Mouse (Mus musculus) kidney, embryonic 15.5 days (tissue): Measurements from ENCODE around the gene Pkp2. TPM values are rescaled to one million over a fixed set of nuclear protein-coding genes. Genes with fewer than 3 reads are reported as not detected.
"Not testable (repeated sequence)": the region's sequence is repeated elsewhere in the genome, so short reads cannot be mapped to it uniquely, and the experiment has no call there.

ENCODE experiments used
- ATAC-seq: fragments of 200-750 bp; cut with Nextera tagmentation; replicated peaks from 2 replicates; pipeline ENCODE4 v1.8.0; 2017; ENCODE audit warnings: moderate TSS enrichment; ENCODE audit not compliant: low FRiP score
- H3K27ac ChIP-seq: fragments of 300-500 bp; sonication (generic); 2 replicates; pipeline ENCODE4 v1.5.1; 2015; ENCODE audit warnings: mild to moderate bottlenecking, inconsistent platforms
- H3K27me3 ChIP-seq: fragments of 300-500 bp; sonication (generic); 2 replicates; pipeline ENCODE4 v1.6.1; 2015; ENCODE audit warnings: inconsistent platforms
- H3K36me3 ChIP-seq: fragments of 300-500 bp; sonication (generic); 2 replicates; pipeline ENCODE4 v1.6.1; 2015; ENCODE audit warnings: inconsistent platforms
- H3K4me1 ChIP-seq: fragments of 300-500 bp; sonication (generic); 2 replicates; pipeline ENCODE4 v1.6.1; 2015; ENCODE audit warnings: inconsistent platforms
- H3K4me2 ChIP-seq: fragments of 300-500 bp; sonication (generic); 2 replicates; pipeline ENCODE4 v1.6.1; 2015; ENCODE audit warnings: moderate library complexity, mild to moderate bottlenecking, inconsistent platforms
- H3K4me3 ChIP-seq: fragments of 300-500 bp; sonication (generic); replicated peaks from 2 replicates; pipeline ENCODE4 v1.5.1; 2015; ENCODE audit warnings: mild to moderate bottlenecking, inconsistent platforms
- H3K9ac ChIP-seq: fragments of 300-500 bp; sonication (generic); 2 replicates; pipeline ENCODE4 v1.6.1; 2015; ENCODE audit warnings: mild to moderate bottlenecking, inconsistent platforms
- H3K9me3 ChIP-seq: fragments of 300-500 bp; sonication (generic); replicated peaks from 2 replicates; pipeline ENCODE4 v1.6.1; 2016; ENCODE audit warnings: inconsistent platforms
- WGBS: fragments of 180-500 bp; shearing (Covaris S2); methylation state at CpG from one replicate; pipeline ENCODE4 v1.1.7; 2015; ENCODE audit warnings: mixed read lengths; 5-methylcytosine and 5-hydroxymethylcytosine counted together
- polyA plus RNA-seq: library from polyadenylated mRNA; unstranded; fragments of >200 nt; fragmentation: Nextera tagmentation; extraction: Ambion mirVana; gene quantifications from 2 replicates; pipeline ENCODE4 v1.2.1, GENCODE M21; 2015

Pkp2 gene
- polyA plus RNA-seq, 1 experiment from 2014 or later = 10.1 TPM

DNA sequence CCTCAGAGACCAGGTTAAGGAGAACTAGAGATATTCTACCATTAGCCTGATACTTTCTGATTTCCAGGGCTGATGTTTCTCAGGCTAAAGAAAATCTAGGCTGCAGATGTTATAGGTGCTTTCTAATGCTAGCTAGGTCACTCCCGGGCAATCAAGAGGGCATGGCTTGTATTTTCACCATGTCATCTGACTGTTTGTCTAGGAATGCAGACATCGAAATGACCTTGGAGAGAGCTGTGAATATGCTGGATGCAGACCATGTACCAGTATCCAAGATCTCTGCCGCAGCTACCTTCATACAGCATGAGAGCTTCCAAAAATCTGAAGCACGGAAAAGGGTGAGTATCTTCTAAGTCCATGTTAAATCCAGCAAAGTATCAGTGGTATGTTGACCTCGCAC lies 17.3 kb downstream of the Pkp2 start:
- 0 out of 2 replicates have a peak, but pooled peaks cover 3% of the 10 kb centered on the region for H3K36me3 ChIP-seq
- 94% methylated on average over 5 of the region's 5 CpGs for WGBS
- H3K4me3 ChIP-seq = no peak overlapping the region
- no peaks in the 10 kb centered on the region for H3K4me1 ChIP-seq
- no peak overlapping the region for H3K27ac ChIP-seq
- no peaks in the 10 kb centered on the region for H3K9me3 ChIP-seq
- no peak overlapping the region for H3K9ac ChIP-seq
- no peak for ATAC-seq
- no peak overlapping the region for H3K4me2 ChIP-seq
- no peaks in the 10 kb centered on the region for H3K27me3 ChIP-seq

DNA sequence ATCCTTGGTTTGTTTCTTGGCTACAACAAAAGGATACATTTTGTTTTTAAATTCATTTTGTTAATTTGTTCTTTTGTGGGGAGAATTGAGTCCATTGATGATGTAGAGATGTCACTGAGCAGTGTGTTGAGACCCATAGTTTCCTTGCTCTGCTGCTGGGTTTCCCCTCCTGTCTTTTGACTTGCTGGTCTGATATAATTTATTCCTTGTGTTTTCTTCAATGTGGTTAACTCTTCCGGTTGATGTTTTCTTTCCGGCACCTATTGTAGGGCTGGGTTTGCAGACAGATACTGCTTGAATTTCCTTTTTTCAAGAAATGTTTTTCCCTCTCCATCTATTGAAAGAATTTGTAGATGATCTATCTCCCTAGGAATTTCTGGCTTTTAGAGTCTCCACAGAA lies 20.8 kb downstream of the Pkp2 start:
- no peak overlapping the region for H3K4me3 ChIP-seq
- H3K9ac ChIP-seq = no peak overlapping the region
- H3K9me3 ChIP-seq = no peaks in the 10 kb centered on the region
- H3K27me3 ChIP-seq = no peaks in the 10 kb centered on the region
- H3K4me2 ChIP-seq = no peak overlapping the region
- H3K36me3 ChIP-seq = 0 out of 2 replicates have a peak, but pooled peaks cover 3% of the 10 kb centered on the region
- no peaks in the 10 kb centered on the region for H3K4me1 ChIP-seq
- 76% methylated on average over 2 of the region's 2 CpGs for WGBS
- no peak for ATAC-seq
- H3K27ac ChIP-seq = no peak overlapping the region

DNA sequence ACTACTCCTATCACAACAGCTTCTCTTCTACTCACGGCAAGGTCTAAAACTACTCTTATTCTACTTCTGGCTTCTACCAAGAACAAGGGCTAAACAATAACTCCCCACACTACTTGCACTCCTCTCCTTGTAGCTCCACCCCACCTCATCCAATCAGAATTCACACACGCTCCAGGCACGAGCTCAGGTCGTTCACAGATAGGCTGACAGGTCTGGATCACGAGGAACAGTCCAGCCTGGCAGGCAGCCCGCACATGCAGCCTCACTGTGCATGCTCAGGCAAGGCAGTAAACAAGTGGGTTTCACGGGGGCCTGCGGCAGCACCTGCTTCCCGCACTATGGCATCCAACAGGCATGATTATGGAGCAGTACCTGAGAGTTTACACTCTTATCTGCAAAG lies 23.6 kb downstream of the Pkp2 start:
- H3K27me3 ChIP-seq, H3K4me2 ChIP-seq, H3K36me3 ChIP-seq, H3K4me1 ChIP-seq, H3K4me3 ChIP-seq, H3K27ac ChIP-seq, ATAC-seq, H3K9ac ChIP-seq, H3K9me3 ChIP-seq: not testable (repeated sequence)
- 89% methylated on average over 9 of the region's 9 CpGs for WGBS

DNA sequence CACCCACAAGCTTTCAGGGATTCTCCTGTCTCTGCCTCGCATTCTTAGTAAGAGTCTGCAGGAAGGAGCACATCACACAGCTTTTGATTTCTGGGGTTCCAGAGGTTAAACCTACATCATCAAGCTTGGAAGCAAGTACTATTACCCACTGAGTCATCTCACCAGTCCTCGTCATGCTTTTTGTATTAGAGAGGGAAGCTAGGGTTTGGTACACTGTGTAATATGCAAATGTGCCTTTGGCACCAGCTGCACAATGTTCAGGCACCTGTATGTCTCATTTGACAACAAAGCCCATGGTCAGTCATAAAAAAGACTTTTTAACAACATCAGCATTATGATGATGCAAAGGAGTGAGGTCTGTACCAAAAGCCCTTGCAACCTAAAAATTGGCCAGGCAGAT lies 25.2 kb downstream of the Pkp2 start:
- no peak overlapping the region for H3K27ac ChIP-seq
- no peaks in the 10 kb centered on the region for H3K9me3 ChIP-seq
- no peak overlapping the region for H3K4me3 ChIP-seq
- no peaks in the 10 kb centered on the region for H3K4me1 ChIP-seq
- no peaks in the 10 kb centered on the region for H3K36me3 ChIP-seq
- ATAC-seq = no peak
- 87% methylated on average over 2 of the region's 2 CpGs for WGBS
- H3K27me3 ChIP-seq = no peaks in the 10 kb centered on the region
- H3K9ac ChIP-seq = no peak overlapping the region
- no peak overlapping the region for H3K4me2 ChIP-seq

DNA sequence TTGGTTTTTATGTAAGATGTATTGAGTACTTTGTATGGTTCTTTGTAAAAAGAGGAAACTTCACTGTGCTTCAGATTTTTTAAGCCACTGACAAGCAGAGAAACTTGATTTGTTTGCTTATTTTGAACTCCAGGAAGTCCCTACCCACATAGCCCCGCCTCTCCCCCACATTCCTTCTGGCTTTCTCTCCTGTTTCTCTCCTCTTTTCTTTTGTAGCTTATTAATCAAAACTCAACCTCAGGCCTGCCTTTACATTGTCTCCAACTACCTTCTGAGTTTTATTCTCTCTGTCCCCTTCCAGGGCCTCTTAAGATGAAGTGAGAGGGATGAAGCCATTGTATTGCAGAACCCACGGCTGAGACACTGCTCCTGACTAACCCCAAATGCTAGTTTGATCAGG lies 31.6 kb downstream of the Pkp2 start:
- Histone ChIP-seq H3K27me3 (no peaks in the 10 kb centered on the region), H3K36me3 (no peaks in the 10 kb centered on the region), H3K9me3 (no peaks in the 10 kb centered on the region), H3K9ac (no peak overlapping the region), H3K27ac (0 out of 2 replicates have a peak overlapping the region, but pooled peaks have one; percentile 39), H3K4me2 (no peak overlapping the region), H3K4me3 (no peak overlapping the region), H3K4me1 (0 out of 2 replicates have a peak, but pooled peaks cover 5% of the 10 kb centered on the region)
- no peak for ATAC-seq
- 22% methylated on average over 2 of the region's 2 CpGs for WGBS

DNA sequence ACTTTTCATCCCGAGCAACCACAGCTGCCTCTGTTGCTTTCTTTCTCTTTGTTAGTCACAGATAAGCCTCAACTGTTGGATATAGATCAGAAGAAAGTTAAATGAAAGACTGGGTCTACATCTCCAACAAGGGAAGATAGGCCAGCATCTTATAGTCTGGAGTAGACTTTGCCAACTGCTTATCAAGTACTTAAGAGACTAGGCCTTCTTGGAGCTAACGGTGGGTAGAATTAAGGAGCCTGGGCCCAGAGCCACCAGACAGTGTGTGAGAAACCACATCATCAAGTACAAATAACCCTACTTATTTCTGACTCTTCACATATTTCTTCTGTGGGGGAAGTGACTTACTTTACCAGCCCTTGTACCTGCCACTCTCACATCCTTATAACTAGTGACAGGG lies 37.4 kb downstream of the Pkp2 start:
- H3K9ac ChIP-seq = no peak overlapping the region
- no peak overlapping the region for H3K4me2 ChIP-seq
- 68% methylated on average over 2 of the region's 2 CpGs for WGBS
- no peak for ATAC-seq
- no peaks in the 10 kb centered on the region for H3K27me3 ChIP-seq
- H3K9me3 ChIP-seq = no peaks in the 10 kb centered on the region
- H3K4me3 ChIP-seq = no peak overlapping the region
- peaks cover 7% of the 10 kb centered on the region; the same call in 1 of the 2 replicates for H3K4me1 ChIP-seq
- no peaks in the 10 kb centered on the region for H3K36me3 ChIP-seq
- no peak overlapping the region for H3K27ac ChIP-seq

DNA sequence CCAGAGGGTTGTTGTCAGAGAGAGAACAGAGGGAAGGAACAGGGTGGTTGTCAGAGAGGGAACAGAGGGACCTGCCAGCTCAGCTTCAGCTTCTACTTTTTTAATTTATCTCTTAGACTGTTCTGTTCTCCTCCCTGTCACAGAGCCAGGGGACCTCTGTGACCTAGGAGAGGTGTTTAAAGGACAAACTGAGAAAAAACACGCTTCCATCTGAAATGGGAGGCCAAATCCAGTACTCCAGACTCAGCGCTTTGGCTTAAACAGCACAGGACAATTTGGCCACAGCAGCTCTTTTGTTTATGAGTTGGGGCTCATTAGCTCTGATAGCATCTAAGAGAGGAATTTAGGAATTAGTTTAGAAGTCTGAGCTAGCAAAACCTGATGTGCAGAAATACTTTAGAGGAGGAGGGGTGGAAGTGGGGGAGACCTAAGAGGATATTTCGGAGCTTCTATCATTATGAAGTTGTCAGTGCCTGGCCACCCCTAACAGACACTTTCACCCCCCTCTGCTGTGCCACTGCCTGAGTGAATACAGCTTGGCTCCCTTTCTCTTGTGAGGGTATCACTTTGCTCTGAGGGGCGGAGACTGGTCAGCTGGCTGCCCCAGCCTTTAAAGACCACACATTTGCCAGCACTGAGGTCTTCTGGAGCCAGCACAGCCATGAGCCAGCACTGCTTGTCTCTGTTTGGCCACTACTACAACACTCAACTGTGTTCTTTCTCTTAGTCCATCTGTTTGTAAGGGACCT lies 40.4 kb downstream of the Pkp2 start:
- Histone ChIP-seq H3K4me2 (no peak overlapping the region), H3K9ac (no peak overlapping the region), H3K4me3 (no peak overlapping the region), H3K36me3 (no peaks in the 10 kb centered on the region), H3K27ac (peak overlapping the region; percentile 64), H3K9me3 (no peaks in the 10 kb centered on the region), H3K27me3 (no peaks in the 10 kb centered on the region), H3K4me1 (peaks cover 7% of the 10 kb centered on the region; the same call in 1 of the 2 replicates)
- peak; percentile 97 for ATAC-seq
- WGBS = 15% methylated on average over 4 of the region's 4 CpGs

DNA sequence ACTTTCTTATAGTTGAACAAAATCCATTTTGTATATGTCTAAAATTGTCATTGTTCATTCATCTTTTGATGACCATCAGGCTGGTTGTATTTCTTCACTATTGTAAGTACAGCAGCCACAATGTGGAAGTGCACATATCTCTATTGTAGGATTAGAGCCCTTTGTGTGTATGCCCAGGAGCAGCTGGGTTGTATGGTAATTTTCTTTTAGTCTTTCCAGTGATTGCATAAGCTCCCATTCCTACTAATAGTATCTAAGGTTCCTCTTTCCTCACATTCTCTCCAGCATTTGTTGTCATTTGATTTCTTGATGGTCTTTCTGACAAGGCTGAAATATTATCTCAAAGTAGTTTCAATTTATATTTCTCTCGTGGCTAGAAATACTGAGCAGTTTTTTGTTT lies 42.1 kb downstream of the Pkp2 start:
- Histone ChIP-seq H3K36me3 (no peaks in the 10 kb centered on the region; the same call in 1 of the 2 replicates), H3K27me3 (no peaks in the 10 kb centered on the region), H3K4me1 (peaks cover 7% of the 10 kb centered on the region; the same call in 1 of the 2 replicates), H3K9ac (no peak overlapping the region), H3K4me2 (no peak overlapping the region), H3K4me3 (no peak overlapping the region), H3K9me3 (no peaks in the 10 kb centered on the region), H3K27ac (no peak overlapping the region)
- no peak for ATAC-seq
- WGBS = 35% methylated on average over 1 of the region's 1 CpGs

DNA sequence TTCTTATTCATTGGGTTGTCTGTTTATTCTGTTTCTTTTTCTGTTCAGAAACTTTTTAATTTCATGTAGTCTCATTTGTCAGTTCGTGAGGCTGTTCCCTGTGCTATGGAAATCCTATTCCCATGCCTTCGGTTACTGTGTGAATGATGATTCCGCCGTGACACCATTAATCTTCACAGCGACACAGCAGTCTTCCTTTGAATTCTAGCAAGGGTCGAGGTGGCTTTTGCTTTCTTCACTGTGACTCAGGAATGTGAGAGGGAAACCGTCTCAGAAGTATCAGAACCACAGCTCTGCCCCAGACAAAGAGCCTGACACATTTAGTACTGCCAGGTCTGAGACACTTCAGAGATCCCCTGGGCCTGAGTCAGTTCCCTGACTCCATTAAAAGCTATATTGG lies 42.8 kb downstream of the Pkp2 start:
- no peak overlapping the region for H3K4me3 ChIP-seq
- no peak overlapping the region for H3K4me2 ChIP-seq
- no peak overlapping the region for H3K9ac ChIP-seq
- no peak overlapping the region for H3K27ac ChIP-seq
- no peaks in the 10 kb centered on the region for H3K9me3 ChIP-seq
- no peak for ATAC-seq
- 30% methylated on average over 7 of the region's 7 CpGs for WGBS
- peaks cover 7% of the 10 kb centered on the region; the same call in 1 of the 2 replicates for H3K4me1 ChIP-seq
- no peaks in the 10 kb centered on the region for H3K27me3 ChIP-seq
- no peaks in the 10 kb centered on the region; the same call in 1 of the 2 replicates for H3K36me3 ChIP-seq

DNA sequence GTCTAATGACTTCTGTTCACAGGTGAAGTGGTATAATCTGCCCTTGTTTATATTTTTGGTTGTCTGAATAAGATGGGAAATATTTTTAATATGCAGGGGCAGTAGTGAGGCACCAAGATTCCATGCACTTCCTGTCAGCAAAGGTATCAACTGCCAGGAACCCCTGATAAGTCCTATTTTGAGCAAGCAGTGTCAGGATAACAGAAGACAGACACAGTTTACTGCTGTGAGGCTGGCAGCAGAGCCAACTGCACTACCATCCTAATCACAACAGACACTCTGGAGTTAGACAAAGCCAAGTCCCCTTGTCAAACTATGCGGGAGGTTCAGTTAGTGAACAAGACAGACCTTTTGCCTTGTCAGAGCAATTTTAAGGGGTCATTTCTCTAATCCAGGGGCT lies 43.6 kb downstream of the Pkp2 start:
- Histone ChIP-seq H3K4me2 (no peak overlapping the region), H3K9ac (no peak overlapping the region), H3K36me3 (no peaks in the 10 kb centered on the region; the same call in 1 of the 2 replicates), H3K9me3 (no peaks in the 10 kb centered on the region), H3K27me3 (no peaks in the 10 kb centered on the region), H3K4me1 (peaks cover 7% of the 10 kb centered on the region; the same call in 1 of the 2 replicates), H3K4me3 (no peak overlapping the region), H3K27ac (no peak overlapping the region)
- WGBS = 81% methylated on average over 1 of the region's 1 CpGs
- ATAC-seq = no peak

DNA sequence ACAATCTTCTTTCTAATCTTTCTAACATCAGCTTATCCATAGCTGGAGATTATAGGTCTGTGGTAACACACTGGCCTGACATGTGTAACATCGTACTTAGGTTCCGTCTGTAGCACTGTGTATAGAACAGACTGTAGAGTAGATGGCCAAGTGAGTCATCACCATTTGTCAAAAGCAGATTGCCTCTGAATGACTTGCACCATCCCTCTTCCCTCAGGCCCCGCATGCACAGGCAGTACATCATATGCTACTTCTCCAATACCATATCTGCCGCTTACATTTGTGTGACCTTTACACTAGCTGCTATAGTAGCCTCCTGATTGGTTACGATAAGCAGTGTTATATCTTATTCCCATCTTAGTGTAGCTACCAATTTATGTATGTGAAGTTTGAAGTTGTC lies 47.8 kb downstream of the Pkp2 start:
- Histone ChIP-seq H3K27me3 (no peaks in the 10 kb centered on the region), H3K9ac (no peak overlapping the region), H3K4me1 (no peaks in the 10 kb centered on the region), H3K4me2 (no peak overlapping the region), H3K4me3 (no peak overlapping the region), H3K27ac (no peak overlapping the region), H3K36me3 (no peaks in the 10 kb centered on the region; the same call in 1 of the 2 replicates), H3K9me3 (no peaks in the 10 kb centered on the region)
- no peak for ATAC-seq
- WGBS = 92% methylated on average over 5 of the region's 5 CpGs

DNA sequence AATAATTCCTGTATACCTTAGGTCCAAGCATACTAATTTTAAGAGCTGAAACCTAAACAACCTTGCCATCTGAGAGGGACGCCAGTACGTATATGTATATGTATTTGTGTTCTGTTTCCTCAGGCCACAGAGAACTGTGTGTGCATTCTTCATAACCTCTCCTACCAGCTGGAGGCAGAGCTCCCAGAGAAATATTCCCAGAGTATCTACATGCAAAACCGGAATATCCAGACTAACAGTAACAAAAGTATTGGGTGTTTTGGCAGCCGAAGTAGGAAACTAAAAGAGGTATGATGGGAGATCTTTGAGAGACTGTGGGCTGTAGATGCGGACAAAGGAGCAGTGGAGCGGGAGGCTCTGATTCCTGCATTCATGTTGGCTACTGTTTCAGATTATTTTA lies 48.4 kb downstream of the Pkp2 start:
- Histone ChIP-seq H3K4me1 (no peaks in the 10 kb centered on the region), H3K4me3 (no peak overlapping the region), H3K4me2 (no peak overlapping the region), H3K9ac (no peak overlapping the region), H3K9me3 (no peaks in the 10 kb centered on the region), H3K36me3 (no peaks in the 10 kb centered on the region; the same call in 1 of the 2 replicates), H3K27me3 (no peaks in the 10 kb centered on the region), H3K27ac (no peak overlapping the region)
- 90% methylated on average over 6 of the region's 6 CpGs for WGBS
- ATAC-seq = no peak

DNA sequence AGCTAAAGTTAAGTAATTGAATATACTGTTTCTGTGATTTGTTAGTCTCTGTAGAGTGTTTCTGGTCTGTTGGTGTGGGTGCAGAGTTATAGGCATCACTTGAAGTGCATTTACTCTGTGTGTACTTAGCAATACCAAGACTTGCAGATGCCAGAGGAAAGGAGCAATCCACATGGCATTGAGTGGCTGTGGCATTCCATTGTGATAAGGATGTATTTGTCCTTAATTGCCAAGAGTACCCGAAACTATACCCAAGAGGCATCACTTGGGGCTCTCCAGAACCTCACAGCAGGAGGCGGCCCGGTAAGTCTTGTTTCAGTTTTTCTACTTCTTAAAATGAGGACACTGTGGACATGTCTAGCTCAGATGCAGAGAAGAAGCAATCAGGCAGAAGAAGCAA lies 49.3 kb downstream of the Pkp2 start:
- no peaks in the 10 kb centered on the region for H3K27me3 ChIP-seq
- no peaks in the 10 kb centered on the region for H3K4me1 ChIP-seq
- H3K27ac ChIP-seq = no peak overlapping the region
- no peak overlapping the region for H3K4me3 ChIP-seq
- no peak for ATAC-seq
- no peaks in the 10 kb centered on the region for H3K9me3 ChIP-seq
- H3K9ac ChIP-seq = no peak overlapping the region
- H3K36me3 ChIP-seq = no peaks in the 10 kb centered on the region; the same call in 1 of the 2 replicates
- no peak overlapping the region for H3K4me2 ChIP-seq
- whole genome bisulfite sequencing = 96% methylated on average over 3 of the region's 3 CpGs
